Mouse (Mus musculus) embryonic facial prominence, embryonic 14.5 days (tissue): Measurements from ENCODE around the gene Dock3. TPM values are rescaled to one million over a fixed set of nuclear protein-coding genes. Genes with fewer than 3 reads are reported as not detected.
A peak's percentile ranks its signal among the peaks of the same experiment; 100 is the strongest.
"Not testable (repeated sequence)": the region's sequence is repeated elsewhere in the genome, so short reads cannot be mapped to it uniquely, and the experiment has no call there.

Source experiments
- ATAC-seq: fragments of 200-750 bp; cut with Nextera tagmentation; 2 replicates; pipeline ENCODE4 v1.8.0; 2017; ENCODE audit warnings: low read depth, moderate number of reproducible peaks, moderate TSS enrichment
- DNase-seq: peaks from one replicate; pipeline ENCODE4 v3.0.0-alpha.2; 2015; ENCODE audit warnings: low spot score
- H3K27ac ChIP-seq: fragments of 300-500 bp; sonication (generic); replicated peaks from 2 replicates; pipeline ENCODE4 v1.5.1; 2014; ENCODE audit warnings: low read depth, mild to moderate bottlenecking, low read length, moderate library complexity
- H3K27me3 ChIP-seq: fragments of 300-500 bp; sonication (generic); replicated peaks from 2 replicates; pipeline ENCODE4 v1.6.1; 2014; ENCODE audit warnings: low read length; ENCODE audit not compliant: control insufficient read depth, insufficient read depth
- H3K36me3 ChIP-seq: fragments of 300-500 bp; sonication (generic); 2 replicates; pipeline ENCODE4 v1.6.1; 2014; ENCODE audit warnings: low read length, mixed read lengths; ENCODE audit not compliant: control insufficient read depth, insufficient read depth
- H3K4me1 ChIP-seq: fragments of 300-500 bp; sonication (generic); 2 replicates; pipeline ENCODE4 v1.6.1; 2014; ENCODE audit warnings: antibody characterized with exemption, low read length; ENCODE audit not compliant: control insufficient read depth, insufficient read depth
- H3K4me2 ChIP-seq: fragments of 300-500 bp; sonication (generic); 2 replicates; pipeline ENCODE4 v1.6.1; 2014; ENCODE audit warnings: low read depth, mild to moderate bottlenecking, low read length, moderate library complexity, mixed read lengths
- H3K4me3 ChIP-seq: fragments of 300-500 bp; sonication (generic); 2 replicates; pipeline ENCODE4 v1.5.1; 2014; ENCODE audit warnings: low read depth, mild to moderate bottlenecking, low read length
- H3K9ac ChIP-seq: fragments of 300-500 bp; sonication (generic); 2 replicates; pipeline ENCODE4 v1.6.1; 2014; ENCODE audit warnings: low read depth, mild to moderate bottlenecking, low read length, moderate library complexity, mixed read lengths
- H3K9me3 ChIP-seq: fragments of 300-500 bp; sonication (generic); 2 replicates; pipeline ENCODE4 v1.6.1; 2016; ENCODE audit warnings: low read length; ENCODE audit not compliant: control insufficient read depth
- WGBS: fragments of 180-500 bp; shearing (Covaris S2); extraction: QIAGEN DNeasy Blood & Tissue Kit; methylation state at CpG from one replicate; pipeline ENCODE4 v1.1.7; 2014; 5-methylcytosine and 5-hydroxymethylcytosine counted together
- polyA plus RNA-seq: library from polyadenylated mRNA; unstranded; fragments of >200 nt; fragmentation: Nextera tagmentation; extraction: Ambion mirVana; gene quantifications from 2 replicates; pipeline ENCODE4 v1.2.1, GENCODE M21; 2014

Gene Dock3
- polyA plus RNA-seq, 1 experiment from 2014 or later, result 1.7 TPM

DNA sequence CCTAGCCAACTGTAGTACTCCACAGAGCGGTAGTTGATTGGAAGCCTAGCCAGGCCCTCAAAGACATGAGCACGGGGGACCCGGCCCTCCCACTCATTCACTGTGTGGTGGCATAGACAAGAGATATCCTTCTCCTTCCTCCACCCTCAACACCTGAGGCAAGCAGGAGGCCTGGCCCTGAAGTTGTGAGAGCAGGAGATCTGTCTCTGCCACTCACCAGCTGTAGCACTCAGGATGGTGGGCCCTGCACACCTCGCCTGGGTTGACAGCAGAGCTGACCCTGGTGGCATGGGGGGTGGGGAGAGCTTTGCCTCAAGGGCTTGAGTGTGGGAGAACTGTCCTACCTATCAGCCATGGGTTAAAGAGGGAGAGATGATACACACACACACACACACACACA is 65.9 kb downstream of the Dock3 start:
- no peaks in the 10 kb centered on the region for H3K27me3 ChIP-seq
- no peak for DNase-seq
- no peak overlapping the region for H3K4me2 ChIP-seq
- WGBS, result 80% methylated on average over 4 of the region's 4 CpGs
- no peak overlapping the region for H3K4me3 ChIP-seq
- no peaks in the 10 kb centered on the region for H3K9me3 ChIP-seq
- no peaks in the 10 kb centered on the region for H3K36me3 ChIP-seq
- H3K27ac ChIP-seq, result no peak overlapping the region
- H3K4me1 ChIP-seq, result no peaks in the 10 kb centered on the region
- ATAC-seq, result no peak
- no peak overlapping the region for H3K9ac ChIP-seq

DNA sequence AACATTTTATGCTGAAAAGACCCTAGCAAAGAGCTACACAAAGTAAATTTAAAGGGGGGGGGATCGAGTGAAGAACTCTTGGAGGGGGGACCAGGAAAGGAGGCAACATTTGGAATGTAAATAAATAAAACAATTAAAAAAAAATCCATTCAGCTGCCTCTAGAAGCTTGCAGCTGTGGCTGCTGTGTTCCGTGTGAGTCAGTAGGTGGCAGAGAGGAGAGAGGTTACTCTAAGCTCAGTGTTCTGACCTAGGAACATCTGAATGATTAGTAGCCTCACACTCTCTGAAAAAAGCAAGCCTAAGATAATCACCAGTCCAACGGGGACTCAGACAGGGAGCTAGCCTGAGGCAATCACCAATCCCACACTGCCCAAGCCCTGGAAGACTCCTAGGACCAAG is 66.9 kb downstream of the Dock3 start:
- no peak overlapping the region for H3K4me3 ChIP-seq
- WGBS, result 13% methylated on average over 3 of the region's 3 CpGs
- DNase-seq (peak; percentile 2), ATAC-seq (no peak)
- H3K9me3 ChIP-seq, result no peaks in the 10 kb centered on the region
- H3K27ac ChIP-seq, result no peak overlapping the region
- no peaks in the 10 kb centered on the region for H3K36me3 ChIP-seq
- H3K4me1 ChIP-seq, result no peaks in the 10 kb centered on the region
- H3K4me2 ChIP-seq, result no peak overlapping the region
- H3K27me3 ChIP-seq, result no peaks in the 10 kb centered on the region
- H3K9ac ChIP-seq, result no peak overlapping the region

DNA sequence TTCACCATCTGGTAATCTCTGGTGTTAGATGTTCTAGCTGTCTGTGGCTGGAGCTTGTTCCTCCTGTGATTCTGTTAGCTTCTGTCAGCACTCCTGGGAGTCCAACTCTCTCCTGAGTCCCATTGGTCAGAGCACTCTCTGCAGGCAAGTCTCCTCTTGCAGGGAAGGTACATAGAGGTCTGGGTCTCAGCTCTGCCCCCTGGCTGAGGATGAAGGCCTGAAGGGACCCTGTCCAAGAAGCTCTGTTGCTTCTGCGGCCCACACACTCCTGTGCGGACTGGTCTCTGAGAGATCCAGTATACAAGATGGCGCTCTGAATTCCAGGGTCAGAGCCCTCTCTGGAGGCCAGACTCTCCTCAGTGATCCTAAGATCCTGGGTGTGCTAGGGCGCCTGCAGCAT is 75.3 kb downstream of the Dock3 start:
- not testable (repeated sequence) for H3K4me2 ChIP-seq, H3K36me3 ChIP-seq, H3K4me3 ChIP-seq, H3K4me1 ChIP-seq, H3K27ac ChIP-seq, DNase-seq, H3K9ac ChIP-seq, H3K27me3 ChIP-seq, H3K9me3 ChIP-seq, ATAC-seq
- 82% methylated on average over 4 of the region's 4 CpGs for WGBS

DNA sequence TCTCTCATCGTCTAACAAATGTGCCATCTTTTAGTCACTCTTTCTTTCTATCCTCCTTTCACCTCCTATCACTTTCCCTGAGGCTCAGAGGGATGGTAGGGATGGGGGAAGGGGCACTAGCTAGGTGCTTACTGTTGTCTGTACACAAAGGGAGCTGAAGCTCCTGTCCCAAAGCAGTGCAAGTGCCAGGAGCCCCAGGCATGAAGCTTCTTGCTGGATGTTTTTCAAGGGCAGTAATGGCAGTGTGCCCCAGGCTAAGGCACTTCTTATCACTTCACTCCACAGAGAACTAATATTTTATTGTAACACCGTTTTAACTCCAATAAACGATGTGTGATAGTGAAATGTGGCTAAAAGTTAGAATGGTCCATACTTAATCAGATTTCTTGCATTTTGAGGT is 118.9 kb downstream of the Dock3 start:
- no peaks in the 10 kb centered on the region for H3K4me1 ChIP-seq
- H3K9ac ChIP-seq, result no peak overlapping the region
- no peaks in the 10 kb centered on the region for H3K27me3 ChIP-seq
- H3K36me3 ChIP-seq, result no peaks in the 10 kb centered on the region
- H3K9me3 ChIP-seq, result no peaks in the 10 kb centered on the region
- no peak overlapping the region for H3K27ac ChIP-seq
- ATAC-seq (no peak), DNase-seq (no peak)
- H3K4me3 ChIP-seq, result no peak overlapping the region
- H3K4me2 ChIP-seq, result no peak overlapping the region
- WGBS, result 64% methylated on average over 3 of the region's 3 CpGs

DNA sequence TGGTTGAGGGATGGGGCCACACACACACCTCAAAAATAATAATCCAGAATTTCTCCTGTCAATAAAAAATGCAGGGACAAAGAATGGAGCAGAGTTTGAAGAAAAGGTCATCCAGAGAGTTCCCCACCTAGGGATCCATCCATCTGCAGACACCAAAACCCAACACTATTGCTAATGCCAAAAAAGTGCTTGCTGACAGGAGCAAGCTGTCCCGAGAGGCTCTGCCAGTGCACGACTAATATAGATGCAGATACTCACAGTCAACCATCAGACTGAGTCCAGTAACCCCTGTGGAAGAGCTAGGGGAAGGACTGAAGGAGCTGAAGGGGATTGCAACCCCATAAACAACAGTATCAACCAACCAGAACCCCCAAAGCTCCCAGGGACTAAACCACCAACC is 119.7 kb downstream of the Dock3 start:
- DNase-seq (no peak), ATAC-seq (no peak)
- WGBS, result 58% methylated on average over 2 of the region's 2 CpGs
- H3K4me2 ChIP-seq, result no peak overlapping the region
- no peak overlapping the region for H3K27ac ChIP-seq
- H3K4me3 ChIP-seq, result no peak overlapping the region
- no peaks in the 10 kb centered on the region for H3K36me3 ChIP-seq
- H3K27me3 ChIP-seq, result no peaks in the 10 kb centered on the region
- H3K4me1 ChIP-seq, result no peaks in the 10 kb centered on the region
- H3K9me3 ChIP-seq, result no peaks in the 10 kb centered on the region
- H3K9ac ChIP-seq, result no peak overlapping the region

DNA sequence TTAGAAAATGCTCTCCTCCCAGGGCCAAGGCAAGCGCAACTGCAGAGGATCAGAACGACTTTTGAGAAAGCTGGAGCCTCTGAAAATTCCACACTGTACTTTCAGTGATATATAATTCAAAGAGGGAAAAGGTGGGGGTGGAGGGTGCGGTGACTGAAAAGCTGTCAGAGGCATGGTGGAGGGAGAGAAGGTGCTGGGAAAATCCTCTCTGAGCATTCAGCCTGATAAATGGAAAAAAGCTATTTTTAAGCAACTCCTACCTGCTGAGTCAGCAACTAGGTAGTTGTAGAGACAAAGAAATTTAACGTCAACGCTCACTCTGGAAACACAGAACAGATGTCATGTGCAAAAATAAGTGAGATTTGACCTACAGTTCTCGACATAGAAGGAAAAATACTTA is 132.2 kb downstream of the Dock3 start:
- ATAC-seq (no peak), DNase-seq (no peak)
- H3K9ac ChIP-seq, result no peak overlapping the region
- no peaks in the 10 kb centered on the region for H3K4me1 ChIP-seq
- WGBS, result 65% methylated on average over 6 of the region's 6 CpGs
- no peaks in the 10 kb centered on the region for H3K9me3 ChIP-seq
- no peaks in the 10 kb centered on the region for H3K36me3 ChIP-seq
- H3K27ac ChIP-seq, result no peak overlapping the region
- H3K4me2 ChIP-seq, result no peak overlapping the region
- no peak overlapping the region for H3K4me3 ChIP-seq
- H3K27me3 ChIP-seq, result no peaks in the 10 kb centered on the region

DNA sequence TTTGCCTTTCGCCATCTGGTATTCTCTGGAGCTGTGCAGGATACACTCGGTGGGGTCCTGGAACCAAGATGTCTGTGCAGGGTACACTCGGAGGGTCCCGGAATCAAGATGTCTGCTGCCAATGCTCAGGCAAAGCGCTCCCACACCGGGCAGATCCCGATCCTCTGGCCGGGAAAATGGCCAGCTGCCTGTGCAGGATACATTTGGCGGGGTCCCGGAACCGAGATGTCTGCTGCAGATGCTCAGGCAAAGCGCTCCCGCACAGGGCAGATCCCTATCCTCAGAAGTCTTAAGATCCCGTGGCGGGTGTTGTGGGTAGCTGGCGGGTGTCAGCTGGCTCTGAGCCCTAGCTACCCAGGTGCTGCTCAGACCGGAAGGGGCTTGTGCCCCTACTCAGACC is 142.3 kb downstream of the Dock3 start:
- not testable (repeated sequence) for H3K27me3 ChIP-seq, H3K9ac ChIP-seq, H3K4me2 ChIP-seq, H3K4me3 ChIP-seq, DNase-seq, H3K4me1 ChIP-seq, H3K36me3 ChIP-seq, H3K27ac ChIP-seq, ATAC-seq, H3K9me3 ChIP-seq
- WGBS, result 71% methylated on average over 17 of the region's 17 CpGs

DNA sequence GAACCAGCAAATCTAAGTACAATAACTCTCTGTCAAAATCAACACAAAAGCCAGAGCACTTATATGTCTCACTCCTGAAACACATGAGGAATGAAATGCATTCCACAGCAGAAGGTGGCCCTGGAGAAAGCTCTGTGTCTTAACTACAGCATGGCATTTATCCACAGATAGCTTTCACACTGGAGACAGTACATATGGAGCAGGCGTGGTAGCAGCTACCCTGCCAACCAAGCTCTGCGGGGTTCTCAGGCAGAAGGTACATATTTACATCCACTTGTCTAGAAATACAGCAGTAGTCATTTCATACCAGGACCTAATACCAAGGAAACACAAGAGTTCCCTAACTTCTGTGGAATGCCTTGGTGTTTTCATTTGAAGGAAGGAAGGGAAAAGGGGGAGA is 144.2 kb downstream of the Dock3 start:
- DNase-seq (no peak), ATAC-seq (no peak)
- Histone ChIP-seq H3K27ac (no peak overlapping the region), H3K4me3 (no peak overlapping the region), H3K9me3 (no peaks in the 10 kb centered on the region), H3K36me3 (no peaks in the 10 kb centered on the region), H3K27me3 (no peaks in the 10 kb centered on the region), H3K4me1 (no peaks in the 10 kb centered on the region), H3K4me2 (no peak overlapping the region), H3K9ac (no peak overlapping the region)
- 77% methylated on average over 2 of the region's 2 CpGs for WGBS

DNA sequence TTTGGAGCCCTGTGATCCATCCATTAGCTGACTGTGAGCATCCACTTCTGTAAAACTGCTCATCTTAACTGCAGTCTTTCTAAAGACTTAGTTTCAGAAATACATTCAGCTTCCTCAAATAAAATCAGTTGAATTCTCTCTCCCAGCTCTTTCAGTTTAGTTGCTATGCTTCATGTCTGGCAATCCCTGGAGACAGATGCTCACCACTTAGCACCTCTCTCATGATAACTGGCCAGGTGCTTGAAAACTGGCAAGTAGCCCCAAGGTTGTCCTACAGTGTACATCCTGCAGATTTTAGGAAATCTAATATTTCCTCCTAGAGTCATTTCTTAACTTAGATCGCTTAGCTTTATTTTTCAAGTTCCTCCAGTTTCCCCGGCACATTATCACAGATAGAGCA is 193.8 kb downstream of the Dock3 start:
- ATAC-seq, result no peak
- Histone ChIP-seq H3K27ac (no peak overlapping the region), H3K4me3 (no peak overlapping the region), H3K27me3 (no peaks in the 10 kb centered on the region), H3K36me3 (no peaks in the 10 kb centered on the region), H3K4me2 (no peak overlapping the region), H3K9me3 (no peaks in the 10 kb centered on the region), H3K4me1 (no peaks in the 10 kb centered on the region), H3K9ac (no peak overlapping the region)
- 88% methylated on average over 2 of the region's 2 CpGs for WGBS
- DNase-seq, result no peak
